Mouse (Mus musculus) brain, embryonic 18.5 days (tissue): ENCODE data around the gene Syk.

Experiments used
- DNase-seq: peaks from one replicate; pipeline ENCODE4 v3.0.0-alpha.2; 2012; ENCODE audit warnings: low read depth, low spot score

Syk gene

DNA sequence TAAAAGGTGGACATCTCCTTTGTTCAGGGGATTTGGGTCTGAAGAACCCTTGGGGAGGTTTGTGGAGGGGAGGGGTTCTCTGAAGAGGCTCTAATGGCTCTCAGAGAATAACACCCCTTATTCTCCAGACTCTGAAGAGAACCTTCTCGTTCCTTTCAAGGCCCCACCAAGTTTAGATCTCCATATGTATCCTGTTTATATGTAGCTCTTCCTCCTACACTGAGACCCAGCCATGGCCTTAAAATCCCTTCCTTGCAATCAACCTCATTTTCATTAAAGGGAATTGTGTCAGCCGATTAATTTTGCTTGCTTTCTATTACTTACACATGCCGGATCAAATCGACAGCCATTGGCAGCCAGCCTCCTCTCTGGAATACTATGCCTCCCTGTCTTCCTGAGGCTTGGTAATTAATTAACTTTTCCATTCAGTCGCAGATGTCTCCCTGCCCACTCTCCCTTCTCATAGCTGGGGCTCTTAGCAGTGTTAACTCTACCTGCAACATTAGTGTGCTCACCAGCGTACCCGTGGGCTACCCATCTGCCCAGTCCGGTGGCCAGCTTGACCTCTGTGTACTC lies 13.7 kb upstream of the Syk start:
- DNase-seq: no peak

- DNase-seq: no peak
These were observed 12.7 kb upstream of the Syk start for GRCm38 (mm10) chr13:52570276-52570675.

- no peak for DNase-seq
These were observed 11.2 kb upstream of the Syk start for GRCm38 (mm10) chr13:52571591-52572384.

- DNase-seq: no peak
These were observed 10.2 kb upstream of the Syk start for GRCm38 (mm10) chr13:52572451-52573446.

GRCm38 (mm10) chr13:52574311-52574710 lies 8.7 kb upstream of the Syk start:
- no peak for DNase-seq

DNA sequence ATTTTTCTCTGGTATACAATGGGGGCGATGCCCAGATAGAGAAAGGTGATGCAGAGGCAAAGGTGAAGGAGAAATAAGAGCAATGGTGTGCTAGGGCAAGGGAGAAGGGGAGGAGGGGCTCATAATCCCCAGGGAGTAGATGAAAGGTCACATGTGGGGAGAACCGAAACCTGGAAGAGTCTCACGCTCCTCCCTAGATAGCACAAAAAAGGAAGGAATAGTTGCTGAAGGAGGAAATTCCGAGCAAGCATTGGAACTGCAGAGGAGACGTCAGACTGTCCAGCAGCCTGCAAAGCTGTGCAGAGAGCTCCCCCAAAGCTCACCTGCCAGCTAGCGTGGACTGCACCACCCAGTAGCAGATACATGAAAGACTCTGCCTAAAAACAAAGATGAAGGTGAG lies 7.5 kb upstream of the Syk start:
- no peak for DNase-seq

GRCm38 (mm10) chr13:52576021-52576614 lies 6.9 kb upstream of the Syk start:
- no peak for DNase-seq

DNA sequence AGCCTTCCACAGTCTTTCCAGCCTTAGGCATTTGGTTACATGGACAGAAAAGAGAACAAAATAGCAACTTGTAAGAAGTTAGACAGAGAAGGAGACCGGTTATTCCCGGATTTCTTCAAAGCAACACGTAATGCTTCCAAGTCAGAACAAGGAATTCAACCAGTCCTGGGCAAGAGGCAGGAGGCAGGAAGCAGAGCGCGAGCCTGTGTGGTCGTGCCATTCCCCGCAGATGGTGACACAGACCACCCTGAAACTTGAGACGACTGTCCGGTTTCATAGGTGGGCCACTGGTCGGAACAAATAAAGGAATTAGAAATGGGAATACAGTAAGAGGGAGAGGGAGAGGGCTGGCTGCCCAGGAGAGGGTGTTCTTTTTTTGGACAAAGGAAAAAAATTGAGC lies 6.1 kb upstream of the Syk start:
- DNase-seq: no peak

DNA sequence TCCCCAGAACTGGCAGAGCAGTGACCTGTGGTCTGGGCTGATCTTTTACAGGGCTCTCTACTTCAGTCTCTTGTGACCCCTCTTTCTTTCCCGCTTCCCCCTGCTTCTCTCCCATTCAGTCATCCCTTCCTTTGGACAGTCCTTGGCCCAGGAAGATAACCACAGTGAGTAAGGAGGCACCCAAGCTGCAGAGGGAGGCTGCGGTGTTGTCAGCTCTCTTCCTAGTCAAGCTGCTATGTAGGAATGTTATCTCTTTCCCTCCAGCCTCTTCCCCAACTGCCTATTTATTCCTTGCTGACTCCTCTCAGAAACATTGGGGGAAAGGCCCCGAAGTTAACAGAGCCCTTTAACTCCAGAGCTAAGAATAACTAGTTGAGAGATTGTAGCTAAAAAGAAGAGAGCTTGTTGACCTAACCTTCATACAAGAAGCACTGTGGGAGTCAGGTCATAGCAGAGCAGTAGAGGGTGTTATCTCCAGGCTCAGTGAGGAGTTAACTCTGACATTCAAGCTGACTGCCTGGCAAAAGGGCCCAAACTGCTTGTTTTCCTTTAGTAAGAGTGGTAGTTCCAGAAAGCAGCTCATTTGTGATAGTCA lies 5.5 kb upstream of the Syk start:
- DNase-seq: no peak

- DNase-seq: no peak
These were observed 5.0 kb upstream of the Syk start for GRCm38 (mm10) chr13:52577939-52578338.

DNA sequence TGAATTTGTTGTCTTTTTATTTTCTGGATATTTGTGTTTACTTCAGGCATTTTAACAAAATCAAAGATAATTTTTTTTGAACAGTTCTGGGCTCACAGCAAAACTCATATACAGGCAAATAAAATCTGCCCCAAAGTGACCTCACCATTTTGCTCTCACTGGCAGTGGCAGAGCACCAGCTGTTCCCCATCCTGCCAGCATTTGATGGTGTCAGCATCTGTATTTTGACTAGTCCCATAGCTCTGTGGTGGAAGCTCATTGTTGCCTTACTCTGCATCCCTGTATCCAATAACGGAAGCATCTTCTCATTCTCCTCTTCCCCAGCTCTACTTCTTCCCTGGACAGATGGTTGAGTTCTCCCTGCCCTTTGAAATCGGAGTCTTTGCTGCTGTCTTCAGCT lies 4.2 kb upstream of the Syk start:
- no peak for DNase-seq

- no peak for DNase-seq
These were observed 481 bp upstream of the Syk start for GRCm38 (mm10) chr13:52582506-52582877.

- DNase-seq: no peak
These were observed 1.1 kb downstream of the Syk start for GRCm38 (mm10) chr13:52583943-52584562.

DNA sequence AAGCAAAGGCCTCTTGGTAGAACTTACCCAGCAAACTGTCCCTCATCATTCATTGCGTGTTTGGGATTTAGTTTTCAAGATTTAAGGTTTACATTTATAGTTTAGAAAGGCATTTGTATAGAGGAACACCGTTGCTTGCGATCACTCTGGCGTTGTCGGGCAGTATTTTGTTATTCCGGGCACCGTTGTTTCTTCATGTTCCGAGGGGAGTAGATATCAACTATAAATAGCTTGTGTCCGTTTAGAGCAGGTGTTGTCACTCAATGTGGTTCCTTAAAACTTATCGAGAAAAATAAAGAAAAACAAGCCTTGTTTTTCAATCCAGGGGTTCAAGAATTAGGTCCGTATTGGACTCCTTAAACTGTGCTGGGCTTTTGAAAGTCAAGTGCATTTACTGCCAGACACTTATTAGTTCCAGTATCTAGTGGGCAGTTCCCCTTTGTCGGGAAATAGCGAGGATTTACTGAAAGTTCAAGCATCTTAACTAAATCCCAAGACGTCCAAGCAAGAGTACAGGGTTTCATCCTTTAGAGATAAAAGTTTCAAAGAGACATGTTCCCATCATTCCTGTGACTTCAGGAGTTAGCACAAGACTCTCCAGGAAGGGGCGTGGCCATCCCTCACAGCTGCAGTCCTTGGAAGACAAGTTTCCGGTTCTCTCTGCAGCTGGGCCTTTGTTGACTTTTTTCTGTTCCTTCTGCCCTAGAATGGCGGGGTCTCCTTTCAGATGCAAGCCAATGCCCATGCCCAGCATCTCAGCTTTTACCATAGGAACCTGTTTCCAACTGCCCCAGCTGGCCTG lies 1.9 kb downstream of the Syk start:
- DNase-seq: no peak

- no peak for DNase-seq
These were observed 4.8 kb downstream of the Syk start for GRCm38 (mm10) chr13:52587761-52588160.

DNA sequence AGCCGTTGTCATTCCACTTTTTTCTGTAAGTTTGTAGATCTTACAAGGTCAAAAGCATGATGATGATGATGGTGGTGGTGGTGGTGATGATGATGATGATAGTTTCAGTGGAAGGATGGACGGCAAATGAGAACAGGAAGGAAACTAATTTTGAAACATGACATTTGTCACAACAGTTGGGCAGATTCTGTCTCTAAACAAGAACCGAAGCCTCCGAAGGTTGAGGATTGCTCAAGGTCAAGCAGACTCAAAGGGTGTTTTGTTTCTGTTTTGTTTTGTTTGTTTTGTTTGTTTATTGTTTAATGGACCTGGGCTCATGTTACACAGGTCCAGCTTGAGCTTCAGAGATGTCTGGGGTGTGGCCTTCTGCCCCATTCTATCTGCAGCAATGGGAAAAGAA lies 6.1 kb downstream of the Syk start:
- no peak for DNase-seq

DNA sequence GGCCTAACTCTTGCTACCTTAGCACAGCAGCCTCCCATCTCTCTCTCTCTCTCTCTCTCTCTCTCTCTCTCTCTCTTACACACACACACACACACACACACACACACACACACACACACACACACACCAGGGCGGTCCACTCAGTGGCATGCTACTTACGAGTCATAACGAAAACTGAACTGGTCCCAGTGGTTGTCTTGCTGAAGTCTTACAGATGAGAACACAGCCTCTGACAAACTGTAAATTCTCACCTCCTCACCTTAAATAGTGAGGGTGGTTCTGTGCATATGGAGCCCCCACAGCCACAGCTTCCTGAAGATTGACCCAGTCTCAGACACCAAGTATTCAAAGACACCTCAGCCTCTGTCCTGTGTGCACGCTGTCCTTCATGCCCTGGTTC lies 8.9 kb downstream of the Syk start:
- DNase-seq: no peak

DNA sequence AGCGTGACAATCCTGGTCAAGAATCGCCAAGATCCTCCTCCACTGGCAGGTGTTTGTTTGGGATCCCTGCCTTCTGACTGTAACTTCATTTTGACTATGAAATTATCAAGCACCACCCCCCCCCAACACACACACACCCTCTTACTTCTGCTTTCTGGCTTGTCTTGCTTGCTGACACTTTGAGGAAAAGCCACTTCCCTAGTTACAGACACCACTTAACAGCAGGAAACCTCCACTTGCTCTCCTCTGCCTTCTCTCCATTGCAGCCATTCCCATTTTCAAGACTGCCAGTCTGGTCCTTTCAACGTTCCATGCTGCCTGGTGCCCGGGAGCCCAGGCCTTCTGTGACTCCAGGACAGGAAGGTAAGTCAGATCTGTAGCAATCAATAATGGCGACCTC lies 13.7 kb downstream of the Syk start:
- no peak for DNase-seq

GRCm38 (mm10) chr13:52597092-52597678 lies 14.2 kb downstream of the Syk start:
- no peak for DNase-seq

DNA sequence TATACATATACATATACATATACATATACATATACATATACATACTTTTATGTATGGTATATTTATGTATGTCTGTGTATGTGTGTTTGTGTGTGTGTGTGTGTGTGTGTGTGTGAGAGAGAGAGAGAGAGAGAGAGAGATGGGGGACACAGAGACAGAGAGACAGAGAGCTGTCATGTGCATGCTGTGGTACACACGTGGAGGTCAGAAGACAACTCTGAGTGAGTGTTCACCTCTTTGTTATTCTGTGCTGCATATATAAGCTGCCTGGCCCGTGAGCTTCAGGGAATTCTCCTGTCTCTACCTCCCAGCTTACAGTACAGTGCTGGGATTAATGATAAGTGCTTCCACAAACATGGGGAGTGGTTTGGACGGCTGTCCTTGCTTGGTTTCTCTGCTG lies 15.3 kb downstream of the Syk start:
- DNase-seq: no peak
